Mouse (Mus musculus): ENCODE results near the gene Gm14124.
"Not testable (repeated sequence)": the region's sequence is repeated elsewhere in the genome, so short reads cannot be mapped to it uniquely, and the experiment has no call there.

The Gm14124 gene

GRCm38 (mm10) chr2:150257291-150257690 lies at the start of gene Gm14124:
Gene Gm14124, plus strand, starts transcription at chr2:150257517.
- DNase-seq, result not testable (repeated sequence)

- DNase-seq, result peak; percentile 99
These were observed 39.5 kb upstream of the Gm14124 start, which contains the start of gene Zfp937 for GRCm38 (mm10) chr2:150217600-150218362. Gene Zfp937, plus strand, starts transcription at chr2:150218073.

- not testable (repeated sequence) for DNase-seq
These were observed 39.0 kb upstream of the Gm14124 start for GRCm38 (mm10) chr2:150218363-150218725.

GRCm38 (mm10) chr2:150223263-150223662 lies 34.1 kb upstream of the Gm14124 start:
- DNase-seq, result peak; percentile 76

- no peak for DNase-seq
These were observed 14.1 kb upstream of the Gm14124 start for GRCm38 (mm10) chr2:150243211-150243610.

GRCm38 (mm10) chr2:150255491-150255890 lies 1.8 kb upstream of the Gm14124 start, which contains the start of gene Gm21994:
Gene Gm21994, minus strand, starts transcription at chr2:150255591.
- not testable (repeated sequence) for DNase-seq

GRCm38 (mm10) chr2:150256861-150257260 lies 456 bp upstream of the Gm14124 start:
- DNase-seq, result not testable (repeated sequence)

- peak; percentile 56 for DNase-seq
These were observed 36.4 kb downstream of the Gm14124 start for GRCm38 (mm10) chr2:150293669-150294068.

GRCm38 (mm10) chr2:150299096-150299495 lies 41.8 kb downstream of the Gm14124 start:
- peak; percentile 34 for DNase-seq

GRCm38 (mm10) chr2:150307183-150307773 lies 50.0 kb downstream of the Gm14124 start:
- no peak for DNase-seq

GRCm38 (mm10) chr2:150310952-150311884 lies 53.9 kb downstream of the Gm14124 start:
- peak; percentile 99 for DNase-seq

- no peak for DNase-seq
These were observed 58.8 kb downstream of the Gm14124 start for GRCm38 (mm10) chr2:150316140-150316539.

- peak; percentile 61 for DNase-seq
These were observed 61.7 kb downstream of the Gm14124 start for GRCm38 (mm10) chr2:150318973-150319372.

All from heart, adult 11 months (tissue).